Mouse (Mus musculus): ENCODE results near the gene Arid2.
A peak's percentile ranks its signal among the peaks of the same experiment; 100 is the strongest.

- TF ChIP-seq CTCF (IDR thresholded peaks at IDR 0.05) (peak; percentile 65), POLR2A (IDR thresholded peaks at IDR 0.05; ENCODE audit: insufficient read depth, low read depth, low read length) (0 out of 2 replicates have a peak, but pooled peaks have one; percentile 27), EP300 (IDR thresholded peaks at IDR 0.05; ENCODE audit: insufficient read depth, low read depth, low read length) (0 out of 2 replicates have a peak, but pooled peaks have one; percentile 42)
Measured at GRCm38 (mm10) chr15:96283920-96284431, 3.3 kb upstream of the Arid2 start.

Data from heart, adult 2 months (tissue).